Mouse (Mus musculus) spleen, adult 2 months (tissue): ENCODE measurements around the gene Ptgis.

Experiments used
- CTCF ChIP-seq: fragments of 200-500 bp; IDR thresholded peaks from 2 replicates; pipeline ENCODE4 v1.5.1; 2011; ENCODE audit warnings: mild to moderate bottlenecking, inconsistent platforms; ENCODE audit not compliant: insufficient read depth, insufficient read length, insufficient replicate concordance; ENCODE audit errors: extremely low read depth
- POLR2A ChIP-seq: fragments of 200-500 bp; IDR thresholded peaks from 2 replicates; pipeline ENCODE4 v1.6.1; 2011; ENCODE audit warnings: low read depth, low read length, inconsistent platforms

GRCm38 (mm10) chr2:167224194-167224593, 16.2 kb downstream of the Ptgis start:
- TF ChIP-seq POLR2A (no peak), CTCF (no peak)
